Mouse (Mus musculus) intestine, postnatal 0 days (tissue): ENCODE results near the gene A730049H05Rik. TPM values are rescaled to one million over a fixed set of nuclear protein-coding genes. Genes with fewer than 3 reads are reported as not detected.

Source experiments
- ATAC-seq: fragments of 200-750 bp; cut with Nextera tagmentation; 2 replicates; pipeline ENCODE4 v1.8.0; 2017; ENCODE audit warnings: mild to moderate bottlenecking, moderate TSS enrichment, moderate library complexity
- H3K27ac ChIP-seq: fragments of 300-500 bp; sonication (generic); 2 replicates; pipeline ENCODE4 v1.5.1; 2014; ENCODE audit warnings: mild to moderate bottlenecking, low read depth, low read length, moderate library complexity
- H3K27me3 ChIP-seq: fragments of 300-500 bp; sonication (generic); replicated peaks from 2 replicates; pipeline ENCODE4 v1.6.1; 2014; ENCODE audit warnings: low read length, mixed read lengths; ENCODE audit not compliant: control insufficient read depth, insufficient read depth
- H3K36me3 ChIP-seq: fragments of 300-500 bp; sonication (generic); 2 replicates; pipeline ENCODE4 v1.6.1; 2014; ENCODE audit warnings: mild to moderate bottlenecking, moderate library complexity; ENCODE audit not compliant: control insufficient read depth, insufficient read depth
- H3K4me1 ChIP-seq: fragments of 300-500 bp; sonication (generic); replicated peaks from 2 replicates; pipeline ENCODE4 v1.6.1; 2014; ENCODE audit warnings: antibody characterized with exemption, low read length, mixed read lengths; ENCODE audit not compliant: control insufficient read depth, insufficient read depth
- H3K4me2 ChIP-seq: fragments of 300-500 bp; sonication (generic); replicated peaks from 2 replicates; pipeline ENCODE4 v1.6.1; 2014; ENCODE audit warnings: low read depth, mild to moderate bottlenecking, moderate library complexity
- H3K4me3 ChIP-seq: fragments of 300-500 bp; sonication (generic); 2 replicates; pipeline ENCODE4 v1.5.1; 2014; ENCODE audit warnings: low read depth, low read length
- H3K9ac ChIP-seq: fragments of 300-500 bp; sonication (generic); 2 replicates; pipeline ENCODE4 v1.6.1; 2014; ENCODE audit warnings: mild to moderate bottlenecking, low read depth, low read length
- H3K9me3 ChIP-seq: fragments of 300-500 bp; sonication (generic); 2 replicates; pipeline ENCODE4 v1.6.1; 2016; ENCODE audit warnings: mixed run types; ENCODE audit not compliant: control insufficient read depth
- CTCF ChIP-seq: sonication (generic); IDR thresholded peaks from 2 replicates; pipeline ENCODE4 v1.5.1; 2016; ENCODE audit warnings: low read depth, mild to moderate bottlenecking, control low read depth, antibody characterized with exemption, moderate library complexity
- WGBS: fragments of 180-500 bp; shearing (Covaris S2); extraction: QIAGEN DNeasy Blood & Tissue Kit; methylation state at CpG from one replicate; pipeline ENCODE4 v1.1.7; 2014; 5-methylcytosine and 5-hydroxymethylcytosine counted together
- polyA plus RNA-seq: library from polyadenylated mRNA; unstranded; fragments of >200 nt; fragmentation: Nextera tagmentation; extraction: Ambion mirVana; gene quantifications from 2 replicates; pipeline ENCODE4 v1.2.1, GENCODE M21; 2015

Gene A730049H05Rik
- polyA plus RNA-seq, 1 experiment from 2014 or later = 0.46 TPM

DNA sequence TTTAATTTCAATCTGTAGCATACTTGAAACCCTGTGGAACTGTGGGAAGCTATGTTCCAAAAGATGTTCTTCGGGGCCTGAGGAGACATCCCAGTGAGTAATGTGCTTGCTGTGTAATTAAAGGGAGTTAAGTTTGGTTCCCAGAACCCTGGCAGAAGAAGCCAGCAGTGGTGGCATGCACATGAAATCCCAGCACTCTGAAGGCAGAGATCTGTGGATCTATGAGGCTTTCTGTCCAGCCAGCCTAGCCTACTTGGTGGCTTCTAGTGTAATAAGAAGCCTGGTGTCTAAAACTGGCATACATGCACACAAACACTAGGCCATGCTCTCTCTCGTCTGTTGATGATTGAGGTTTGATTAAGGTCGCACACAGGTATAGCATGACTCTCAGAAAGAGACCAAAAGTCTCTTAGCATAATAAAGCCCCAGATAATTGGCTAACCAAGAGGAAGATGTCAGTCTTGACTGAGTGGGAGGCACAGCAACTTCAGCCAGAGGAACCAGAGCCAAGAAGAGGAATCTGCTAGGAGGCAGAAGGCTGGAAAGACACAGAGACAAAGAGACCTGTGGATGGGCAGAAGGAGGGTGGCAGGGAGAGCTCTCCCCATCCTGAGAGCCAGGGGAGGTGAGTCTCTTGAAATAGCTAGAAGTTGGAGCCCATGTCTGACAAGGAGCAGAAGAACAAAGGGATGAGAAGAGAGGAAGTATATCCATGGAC, 11.9 kb upstream of the A730049H05Rik start:
- no peak for ATAC-seq
- Histone ChIP-seq H3K27me3 (no peaks in the 10 kb centered on the region), H3K4me3 (no peak overlapping the region), H3K27ac (no peak overlapping the region), H3K4me1 (no peaks in the 10 kb centered on the region), H3K9ac (no peak overlapping the region), H3K36me3 (no peaks in the 10 kb centered on the region; the same call in 1 of the 2 replicates), H3K9me3 (no peaks in the 10 kb centered on the region), H3K4me2 (no peak overlapping the region)
- 79% methylated on average over 3 of the region's 3 CpGs for WGBS
- TF ChIP-seq CTCF = no peak

- H3K9ac ChIP-seq = no peak overlapping the region
- no peaks in the 10 kb centered on the region; the same call in 1 of the 2 replicates for H3K36me3 ChIP-seq
- H3K4me3 ChIP-seq = no peak overlapping the region
- ATAC-seq = no peak
- no peaks in the 10 kb centered on the region for H3K27me3 ChIP-seq
- H3K9me3 ChIP-seq = no peaks in the 10 kb centered on the region
- no peaks in the 10 kb centered on the region for H3K4me1 ChIP-seq
- no peak for TF ChIP-seq CTCF
- no peak overlapping the region for H3K4me2 ChIP-seq
- no peak overlapping the region for H3K27ac ChIP-seq
- 89% methylated on average over 3 of the region's 3 CpGs for WGBS
Observed at GRCm38 (mm10) chr6:92809818-92810217, 6.5 kb upstream of the A730049H05Rik start.

GRCm38 (mm10) chr6:92810628-92811027, 5.7 kb upstream of the A730049H05Rik start:
- no peak overlapping the region for H3K4me2 ChIP-seq
- TF ChIP-seq CTCF = no peak
- H3K27ac ChIP-seq = no peak overlapping the region
- no peak for ATAC-seq
- no peaks in the 10 kb centered on the region for H3K9me3 ChIP-seq
- H3K9ac ChIP-seq = no peak overlapping the region
- 96% methylated on average over 2 of the region's 2 CpGs for WGBS
- no peak overlapping the region for H3K4me3 ChIP-seq
- H3K4me1 ChIP-seq = no peaks in the 10 kb centered on the region
- no peaks in the 10 kb centered on the region; the same call in 1 of the 2 replicates for H3K36me3 ChIP-seq
- no peaks in the 10 kb centered on the region for H3K27me3 ChIP-seq

DNA sequence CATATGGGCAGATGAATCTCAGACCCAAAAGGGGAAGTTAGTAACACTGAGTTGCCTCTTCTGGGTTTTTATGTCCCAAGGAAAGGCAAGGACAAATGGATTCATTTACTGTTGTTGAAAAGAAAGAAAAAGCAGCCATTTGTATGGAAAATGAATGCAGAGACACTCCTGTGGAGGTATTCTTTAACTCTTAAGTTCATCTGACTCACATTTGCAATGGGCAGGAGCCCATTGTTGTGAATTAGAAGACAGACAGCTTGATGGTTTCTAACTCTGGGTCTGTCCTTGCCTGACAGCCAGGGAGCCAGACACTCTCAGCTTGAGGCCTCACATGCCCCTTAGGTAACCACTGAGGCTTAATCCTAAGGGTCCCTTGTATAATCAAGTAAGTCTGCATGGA, 4.7 kb upstream of the A730049H05Rik start:
- TF ChIP-seq CTCF = no peak
- H3K27me3 ChIP-seq = no peaks in the 10 kb centered on the region
- H3K27ac ChIP-seq = no peak overlapping the region
- H3K4me1 ChIP-seq = no peaks in the 10 kb centered on the region
- H3K4me3 ChIP-seq = no peak overlapping the region
- ATAC-seq = no peak
- H3K4me2 ChIP-seq = no peak overlapping the region
- H3K9me3 ChIP-seq = no peaks in the 10 kb centered on the region
- H3K9ac ChIP-seq = no peak overlapping the region
- no peaks in the 10 kb centered on the region; the same call in 1 of the 2 replicates for H3K36me3 ChIP-seq

- Histone ChIP-seq H3K4me3 (no peak overlapping the region), H3K36me3 (no peaks in the 10 kb centered on the region; the same call in 1 of the 2 replicates), H3K4me1 (no peaks in the 10 kb centered on the region), H3K27me3 (no peaks in the 10 kb centered on the region), H3K27ac (no peak overlapping the region), H3K9ac (no peak overlapping the region), H3K4me2 (no peak overlapping the region), H3K9me3 (no peaks in the 10 kb centered on the region)
- WGBS = 50% methylated on average over 2 of the region's 2 CpGs
- TF ChIP-seq CTCF = no peak
- no peak for ATAC-seq
Observed at GRCm38 (mm10) chr6:92812702-92813370, 3.4 kb upstream of the A730049H05Rik start.

GRCm38 (mm10) chr6:92817661-92818060, 1.4 kb downstream of the A730049H05Rik start:
- no peaks in the 10 kb centered on the region for H3K9me3 ChIP-seq
- H3K4me2 ChIP-seq = no peak overlapping the region
- WGBS = 67% methylated on average over 8 of the region's 8 CpGs
- no peaks in the 10 kb centered on the region for H3K4me1 ChIP-seq
- no peaks in the 10 kb centered on the region; the same call in 1 of the 2 replicates for H3K36me3 ChIP-seq
- H3K27ac ChIP-seq = no peak overlapping the region
- no peak overlapping the region for H3K4me3 ChIP-seq
- TF ChIP-seq CTCF = no peak
- no peak overlapping the region for H3K9ac ChIP-seq
- H3K27me3 ChIP-seq = no peaks in the 10 kb centered on the region
- ATAC-seq = no peak
